Mouse (Mus musculus) embryo, embryonic 11.5 days (tissue): ENCODE measurements around the gene Sox6.
"Not testable (repeated sequence)": the region's sequence is repeated elsewhere in the genome, so short reads cannot be mapped to it uniquely, and the experiment has no call there.

Source experiments
- DNase-seq: peaks from one replicate; pipeline ENCODE4 v3.0.0-alpha.2; 2012; ENCODE audit warnings: low read depth, low spot score

The Sox6 gene

GRCm38 (mm10) chr7:116038511-116038910 is at the start of gene Sox6:
Gene Sox6 (minus strand): TSS chr7:116038796.
- no peak for DNase-seq

GRCm38 (mm10) chr7:116084366-116084765 is 45.8 kb upstream of the Sox6 start, which contains the start of gene Gm4353:
Gene Gm4353 (minus strand): TSS chr7:116084635.
- DNase-seq, result not testable (repeated sequence)

- no peak for DNase-seq
Observed at GRCm38 (mm10) chr7:116060739-116061138, 22.1 kb upstream of the Sox6 start.

- no peak for DNase-seq
Observed at GRCm38 (mm10) chr7:116040470-116041019, 1.9 kb upstream of the Sox6 start.

GRCm38 (mm10) chr7:116039538-116040466 is 1.2 kb upstream of the Sox6 start:
- peak; percentile 74 for DNase-seq

- DNase-seq, result no peak
Observed at GRCm38 (mm10) chr7:116039196-116039537, 571 bp upstream of the Sox6 start, which contains the start of gene 1110004F10Rik. Gene 1110004F10Rik (plus strand): TSS chr7:116039397.

- DNase-seq, result no peak
Observed at GRCm38 (mm10) chr7:116038024-116038423, 572 bp downstream of the Sox6 start.

- no peak for DNase-seq
Observed at GRCm38 (mm10) chr7:116036591-116037555, 1.7 kb downstream of the Sox6 start.

- no peak for DNase-seq
Observed at GRCm38 (mm10) chr7:116035504-116035903, 3.1 kb downstream of the Sox6 start.

GRCm38 (mm10) chr7:116034282-116034758 is 4.3 kb downstream of the Sox6 start:
- peak; percentile 67 for DNase-seq

GRCm38 (mm10) chr7:116033371-116034241 is 5.0 kb downstream of the Sox6 start:
- DNase-seq, result peak; percentile 31

- peak; percentile 75 for DNase-seq
Observed at GRCm38 (mm10) chr7:116032596-116033307, 5.8 kb downstream of the Sox6 start.

GRCm38 (mm10) chr7:116031718-116032595 is 6.6 kb downstream of the Sox6 start:
- DNase-seq, result peak; percentile 35

- no peak for DNase-seq
Observed at GRCm38 (mm10) chr7:116031388-116031717, 7.2 kb downstream of the Sox6 start.

- DNase-seq, result no peak
Observed at GRCm38 (mm10) chr7:116030597-116031387, 7.8 kb downstream of the Sox6 start.

- no peak for DNase-seq
Observed at GRCm38 (mm10) chr7:116029991-116030390, 8.6 kb downstream of the Sox6 start.

- no peak for DNase-seq
Observed at GRCm38 (mm10) chr7:116002726-116003125, 35.9 kb downstream of the Sox6 start.

GRCm38 (mm10) chr7:115988109-115988779 is 50.4 kb downstream of the Sox6 start:
- no peak for DNase-seq
